Mouse (Mus musculus) ES-E14 (cell line): ENCODE results near the gene Pnlip. TPM values are rescaled to one million over a fixed set of nuclear protein-coding genes. Genes with fewer than 3 reads are reported as not detected.

Source experiments
- DNase-seq: peaks from one replicate; pipeline ENCODE4 v3.0.0-alpha.2; 2013; ENCODE audit warnings: low read depth, low spot score
- H3K27ac ChIP-seq: 2 replicates; pipeline ENCODE4 v1.5.1; 2012; ENCODE audit warnings: low read depth, mild to moderate bottlenecking, low read length, moderate library complexity, mixed read lengths; ENCODE audit not compliant: poor library complexity, insufficient read depth, severe bottlenecking
- H3K36me3 ChIP-seq: 2 replicates; pipeline ENCODE4 v1.6.1; 2012; ENCODE audit warnings: mild to moderate bottlenecking, low read length, moderate library complexity, mixed read lengths; ENCODE audit not compliant: control insufficient read depth, poor library complexity, insufficient read depth, severe bottlenecking
- H3K4me1 ChIP-seq, 2 experiments: fragments of 150-350 bp in 1 of 2; sonication (generic) in 1 of 2; 2 replicates each; pipeline ENCODE4 v1.6.1; 2012; ENCODE audit warnings: low read length in 2 of 2, mild to moderate bottlenecking in 1 of 2, mixed read lengths in 1 of 2; ENCODE audit not compliant: control insufficient read depth in 2 of 2, insufficient read depth in 2 of 2, poor library complexity in 1 of 2
- H3K4me3 ChIP-seq, 2 experiments: fragments of 150-350 bp in 1 of 2; sonication (generic) in 1 of 2; 2 replicates each; pipeline ENCODE4 v1.5.1; 2012; ENCODE audit warnings: low read length in 2 of 2, low read depth in 1 of 2, mild to moderate bottlenecking in 1 of 2, mixed read lengths in 1 of 2; ENCODE audit not compliant: insufficient read depth in 1 of 2, poor library complexity in 1 of 2, severe bottlenecking in 1 of 2
- H3K9ac ChIP-seq: 2 replicates; pipeline ENCODE4 v1.6.1; 2012; ENCODE audit warnings: low read depth, mild to moderate bottlenecking, low read length, mixed read lengths; ENCODE audit not compliant: poor library complexity, insufficient read depth, severe bottlenecking
- H3K9me3 ChIP-seq: fragments of 150-350 bp; sonication (generic); 2 replicates; pipeline ENCODE4 v1.6.1; 2012; ENCODE audit warnings: low read depth, mild to moderate bottlenecking, low read length; ENCODE audit not compliant: control insufficient read depth, insufficient read depth
- CHD2 ChIP-seq: IDR thresholded peaks from 2 replicates; pipeline ENCODE4 v1.6.1; 2014; ENCODE audit warnings: mild to moderate bottlenecking, low read depth, low read length, inconsistent platforms
- HCFC1 ChIP-seq: IDR thresholded peaks from 2 replicates; pipeline ENCODE4 v1.6.1; 2012; ENCODE audit warnings: low read length, inconsistent platforms, borderline replicate concordance; ENCODE audit not compliant: insufficient read depth
- MAFK ChIP-seq: IDR thresholded peaks from 2 replicates; pipeline ENCODE4 v1.6.1; 2014; ENCODE audit warnings: mild to moderate bottlenecking, low read depth, low read length, inconsistent platforms; ENCODE audit not compliant: insufficient read depth
- ZC3H11A ChIP-seq: IDR thresholded peaks from 2 replicates; pipeline ENCODE4 v1.6.1; 2012; ENCODE audit warnings: low read depth, mild to moderate bottlenecking, inconsistent platforms, low read length, borderline replicate concordance
- ZNF384 ChIP-seq: IDR thresholded peaks from 2 replicates; pipeline ENCODE4 v1.6.1; 2012; ENCODE audit warnings: low read depth, low read length, inconsistent platforms
- in situ Hi-C, 2 experiments: fragments of 600-800 bp; cut with MboI; formaldehyde crosslinking; loops; one replicate each; pipeline ENCODE4 v1.15.1; 2025; ENCODE audit warnings: low sequenced_read_pairs in 2 of 2, inconsistent platforms in 1 of 2; ENCODE audit not compliant: unreplicated experiment in 2 of 2
- total RNA-seq: library from RNA; depleted of rRNA; stranded (reverse); fragments of 300-350 nt; gene quantifications from 2 replicates; pipeline ENCODE4 v1.2.3, GENCODE M21; 2012

The Pnlip gene
- total RNA-seq, 1 experiment, result 0.89 TPM

- Histone ChIP-seq H3K4me1 (peaks cover 2 to 6% of the 10 kb centered on the region in 2 experiments; a peak in 2 of 4 replicates), H3K9ac (no peak overlapping the region), H3K27ac (no peak overlapping the region), H3K4me3 (no peak overlapping the region), H3K36me3 (no peaks in the 10 kb centered on the region), H3K9me3 (no peaks in the 10 kb centered on the region)
- no peak for TF ChIP-seq ZC3H11A
- TF ChIP-seq CHD2, result no peak
- no peak for TF ChIP-seq HCFC1
- no peak for TF ChIP-seq MAFK
- no peak for TF ChIP-seq ZNF384
- DNase-seq, result no peak
- in situ Hi-C loops, result no loop called here
Measured at GRCm38 (mm10) chr19:58704556-58704955, 52.3 kb downstream of the Pnlip start.

- H3K4me3 ChIP-seq, result no peak overlapping the region
- no peaks in the 10 kb centered on the region for H3K36me3 ChIP-seq
- no peak for TF ChIP-seq HCFC1
- TF ChIP-seq ZC3H11A, result no peak
- no peak for TF ChIP-seq ZNF384
- TF ChIP-seq CHD2, result no peak
- TF ChIP-seq MAFK, result no peak
- H3K4me1 ChIP-seq, result peaks cover 0 to 2% of the 10 kb centered on the region in 2 experiments; a peak in 1 of 4 replicates
- H3K27ac ChIP-seq, result no peak overlapping the region
- DNase-seq, result no peak
- H3K9me3 ChIP-seq, result no peaks in the 10 kb centered on the region
- no peak overlapping the region for H3K9ac ChIP-seq
- in situ Hi-C loops, result no loop called here
Measured at GRCm38 (mm10) chr19:58708611-58709010, 56.3 kb downstream of the Pnlip start.

- in situ Hi-C loops, result no loop called here
Measured at GRCm38 (mm10) chr19:58717925-58718324, 65.6 kb downstream of the Pnlip start.

GRCm38 (mm10) chr19:58720439-58720838 lies 68.1 kb downstream of the Pnlip start:
- Histone ChIP-seq H3K9me3 (no peaks in the 10 kb centered on the region), H3K9ac (no peak overlapping the region), H3K27ac (no peak overlapping the region), H3K4me3 (no peak overlapping the region), H3K4me1 (no peaks in the 10 kb centered on the region), H3K36me3 (no peaks in the 10 kb centered on the region)
- no peak for DNase-seq
- in situ Hi-C loops, result no loop called here
- no peak for TF ChIP-seq CHD2
- TF ChIP-seq ZNF384, result no peak
- no peak for TF ChIP-seq MAFK
- TF ChIP-seq ZC3H11A, result no peak
- no peak for TF ChIP-seq HCFC1

More at GRCm38 (mm10) chr19:58717925-58718324, 65.6 kb downstream of the Pnlip start:
- no peak for DNase-seq
- TF ChIP-seq HCFC1, result no peak
- TF ChIP-seq ZC3H11A, result no peak
- TF ChIP-seq ZNF384, result no peak
- TF ChIP-seq CHD2, result no peak
- no peak for TF ChIP-seq MAFK
- Histone ChIP-seq H3K4me1 (no peaks in the 10 kb centered on the region), H3K4me3 (no peak overlapping the region), H3K9me3 (no peaks in the 10 kb centered on the region), H3K36me3 (no peaks in the 10 kb centered on the region), H3K27ac (no peak overlapping the region), H3K9ac (no peak overlapping the region)

- DNase-seq, result no peak
- no peaks in the 10 kb centered on the region for H3K36me3 ChIP-seq
- no peak overlapping the region for H3K9ac ChIP-seq
- no peak for TF ChIP-seq ZC3H11A
- TF ChIP-seq HCFC1, result no peak
- TF ChIP-seq CHD2, result no peak
- no peak for TF ChIP-seq ZNF384
- no peak for TF ChIP-seq MAFK
- H3K4me3 ChIP-seq, result no peak overlapping the region
- no peaks in the 10 kb centered on the region for H3K4me1 ChIP-seq
- no peak overlapping the region for H3K27ac ChIP-seq
- in situ Hi-C loops, result no loop called here
- no peaks in the 10 kb centered on the region for H3K9me3 ChIP-seq
Measured at GRCm38 (mm10) chr19:58726551-58726950, 74.3 kb downstream of the Pnlip start.
